Mouse (Mus musculus): Measurements from ENCODE around the gene Sox5. TPM values are rescaled to one million over a fixed set of nuclear protein-coding genes. Genes with fewer than 3 reads are reported as not detected.

Gene Sox5
- polyA plus RNA-seq, 1 experiment from 2014 or later = 55.3 TPM

DNA sequence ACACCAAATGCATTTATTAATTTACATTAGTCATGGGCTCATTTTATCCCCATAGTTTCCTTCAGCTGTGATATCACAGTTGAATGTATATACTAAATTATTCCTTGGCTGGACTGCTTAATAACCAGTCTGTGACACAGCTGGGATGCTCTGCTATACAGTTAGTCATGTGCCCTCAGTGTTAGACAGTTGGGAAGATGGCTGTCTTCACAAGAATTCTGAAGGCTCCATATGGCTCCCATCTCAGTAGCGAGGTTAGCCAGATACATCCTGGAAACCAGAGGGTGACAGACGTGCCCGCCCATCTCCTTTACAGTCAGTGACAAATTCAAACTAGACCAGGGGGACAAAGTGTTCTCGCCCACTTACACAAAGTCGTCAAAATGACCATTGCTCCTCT lies 644.4 kb downstream of the Sox5 start:
- WGBS = 85% methylated on average over 5 of the region's 5 CpGs
- Histone ChIP-seq H3K9ac (no peak overlapping the region), H3K27ac (no peak overlapping the region), H3K4me3 (no peak overlapping the region), H3K36me3 (no peaks in the 10 kb centered on the region), H3K4me2 (replicated peaks) (no peak overlapping the region), H3K27me3 (no peaks in the 10 kb centered on the region), H3K4me1 (peaks cover 2% of the 10 kb centered on the region; the same call in 1 of the 2 replicates), H3K9me3 (no peaks in the 10 kb centered on the region)
- no peak for ATAC-seq (ENCODE audit: insufficient number of reproducible peaks, insufficient read depth, low FRiP score, low TSS enrichment)

- Histone ChIP-seq H3K9me3 (no peaks in the 10 kb centered on the region), H3K4me2 (replicated peaks) (no peak overlapping the region), H3K9ac (no peak overlapping the region), H3K27me3 (no peaks in the 10 kb centered on the region), H3K4me3 (no peak overlapping the region), H3K4me1 (peaks cover 2% of the 10 kb centered on the region; the same call in 1 of the 2 replicates), H3K27ac (no peak overlapping the region), H3K36me3 (no peaks in the 10 kb centered on the region)
- ATAC-seq (ENCODE audit: insufficient number of reproducible peaks, insufficient read depth, low FRiP score, low TSS enrichment) = no peak
- 87% methylated on average over 4 of the region's 4 CpGs for WGBS
These were observed 644.9 kb downstream of the Sox5 start for GRCm38 (mm10) chr6:144136894-144137293.

DNA sequence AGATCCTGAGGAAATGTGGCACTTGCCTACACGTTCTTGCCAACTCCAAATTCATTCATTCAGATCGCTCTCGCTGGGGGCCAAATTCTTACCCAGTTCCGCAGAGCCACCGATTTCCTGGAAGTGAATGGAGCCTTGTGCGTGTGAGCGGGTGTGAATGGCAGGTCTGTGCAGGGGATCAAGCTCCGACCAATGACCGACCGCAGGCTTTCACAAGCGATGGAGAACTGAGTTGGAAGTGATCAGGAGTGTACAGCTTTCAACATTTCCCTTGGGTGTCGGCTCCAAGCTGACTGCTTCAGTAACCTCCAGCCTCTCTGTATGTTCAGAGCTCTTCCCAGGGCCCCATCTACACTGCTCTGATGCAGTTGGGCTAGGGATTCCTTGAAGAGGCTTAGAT lies 651.9 kb downstream of the Sox5 start:
- H3K27ac ChIP-seq = no peak overlapping the region
- no peaks in the 10 kb centered on the region for H3K27me3 ChIP-seq
- ATAC-seq (ENCODE audit: insufficient number of reproducible peaks, insufficient read depth, low FRiP score, low TSS enrichment) = no peak
- H3K4me2 ChIP-seq (replicated peaks) = no peak overlapping the region
- 70% methylated on average over 12 of the region's 12 CpGs for WGBS
- no peaks in the 10 kb centered on the region for H3K9me3 ChIP-seq
- H3K4me3 ChIP-seq = no peak overlapping the region
- H3K36me3 ChIP-seq = no peaks in the 10 kb centered on the region
- H3K4me1 ChIP-seq = no peaks in the 10 kb centered on the region
- H3K9ac ChIP-seq = no peak overlapping the region

DNA sequence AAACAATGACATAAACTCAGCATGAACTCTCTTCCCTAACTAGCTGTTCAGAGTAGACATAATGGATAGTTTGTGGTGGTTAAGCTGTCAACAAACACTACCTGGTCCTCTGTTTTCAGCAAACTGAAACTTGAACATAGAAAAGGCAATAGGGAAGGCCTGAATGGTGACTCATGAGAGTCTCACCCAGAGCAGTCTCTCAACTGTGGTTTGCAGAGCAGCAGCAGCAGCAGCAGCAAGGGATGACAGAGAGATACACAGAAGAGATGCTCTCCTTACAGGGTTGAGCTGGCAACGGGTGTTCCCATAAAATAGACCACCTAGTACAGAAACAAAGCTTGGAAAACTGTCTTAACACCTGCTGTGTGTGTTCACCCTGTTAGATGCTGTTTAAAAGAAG lies 661.8 kb downstream of the Sox5 start:
- ATAC-seq (ENCODE audit: insufficient number of reproducible peaks, insufficient read depth, low FRiP score, low TSS enrichment) = no peak
- Histone ChIP-seq H3K4me3 (no peak overlapping the region), H3K4me1 (0 out of 2 replicates have a peak, but pooled peaks cover 4% of the 10 kb centered on the region), H3K9me3 (no peaks in the 10 kb centered on the region), H3K27ac (no peak overlapping the region), H3K36me3 (peaks cover 6% of the 10 kb centered on the region; the same call in 1 of the 2 replicates), H3K27me3 (no peaks in the 10 kb centered on the region), H3K4me2 (replicated peaks) (no peak overlapping the region), H3K9ac (no peak overlapping the region)
- WGBS = 93% methylated on average over 1 of the region's 1 CpGs

GRCm38 (mm10) chr6:144116646-144117045 lies 665.1 kb downstream of the Sox5 start:
- ATAC-seq (ENCODE audit: insufficient number of reproducible peaks, insufficient read depth, low FRiP score, low TSS enrichment) = no peak
- Histone ChIP-seq H3K4me3 (no peak overlapping the region), H3K27me3 (no peaks in the 10 kb centered on the region), H3K4me2 (replicated peaks) (no peak overlapping the region), H3K9me3 (no peaks in the 10 kb centered on the region), H3K9ac (no peak overlapping the region), H3K27ac (no peak overlapping the region), H3K36me3 (peaks cover 3% of the 10 kb centered on the region; the same call in 1 of the 2 replicates), H3K4me1 (0 out of 2 replicates have a peak, but pooled peaks cover 4% of the 10 kb centered on the region)
- WGBS = 77% methylated on average over 6 of the region's 6 CpGs

DNA sequence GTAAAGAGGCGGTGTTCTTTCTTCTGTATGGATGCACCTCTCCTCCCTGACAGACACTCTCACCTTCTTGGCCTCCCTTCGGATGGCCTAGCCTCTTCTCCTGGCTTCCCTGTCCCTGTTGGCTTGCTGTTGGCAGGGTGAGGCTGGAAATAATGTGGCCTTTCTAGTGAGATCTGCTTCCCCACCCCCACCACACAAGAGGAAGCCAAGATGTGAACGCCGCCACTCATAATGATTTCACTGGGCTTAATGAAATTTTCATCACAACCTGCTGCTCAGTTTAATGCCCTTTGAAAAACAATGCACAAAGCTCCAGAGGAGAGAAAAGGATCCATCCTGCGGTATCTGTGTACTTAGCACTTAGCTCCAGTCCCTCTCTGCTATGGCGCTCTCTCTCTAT lies 670.2 kb downstream of the Sox5 start:
- 84% methylated on average over 6 of the region's 6 CpGs for WGBS
- Histone ChIP-seq H3K4me3 (no peak overlapping the region), H3K4me1 (no peaks in the 10 kb centered on the region), H3K9ac (no peak overlapping the region), H3K4me2 (replicated peaks) (no peak overlapping the region), H3K9me3 (no peaks in the 10 kb centered on the region), H3K27me3 (no peaks in the 10 kb centered on the region), H3K27ac (no peak overlapping the region), H3K36me3 (peaks cover 3% of the 10 kb centered on the region; the same call in 1 of the 2 replicates)
- no peak for ATAC-seq (ENCODE audit: insufficient number of reproducible peaks, insufficient read depth, low FRiP score, low TSS enrichment)

DNA sequence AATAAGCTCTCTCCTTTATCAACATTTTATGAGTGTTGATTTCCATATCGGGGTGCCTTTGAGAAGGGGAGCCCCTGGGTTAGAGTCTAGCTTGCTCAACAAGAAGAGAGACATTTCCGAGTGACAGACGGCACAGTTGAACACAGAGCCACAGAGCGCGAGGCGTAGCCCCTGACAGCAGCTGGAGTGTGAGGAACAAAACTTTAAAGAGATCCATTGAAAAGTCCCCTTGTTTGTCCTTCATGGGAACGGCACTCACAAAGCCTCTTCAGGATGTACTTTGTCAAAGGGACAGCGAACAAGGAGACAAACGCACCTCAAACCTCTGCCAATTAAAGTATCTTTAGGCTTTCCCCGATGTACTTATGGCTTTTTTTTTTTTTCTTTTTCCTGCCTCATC lies 674.9 kb downstream of the Sox5 start:
- Histone ChIP-seq H3K9me3 (no peaks in the 10 kb centered on the region), H3K4me3 (no peak overlapping the region), H3K4me2 (replicated peaks) (no peak overlapping the region), H3K36me3 (no peaks in the 10 kb centered on the region), H3K4me1 (no peaks in the 10 kb centered on the region), H3K27me3 (no peaks in the 10 kb centered on the region), H3K27ac (no peak overlapping the region), H3K9ac (no peak overlapping the region)
- WGBS = 46% methylated on average over 10 of the region's 10 CpGs
- ATAC-seq (ENCODE audit: insufficient number of reproducible peaks, insufficient read depth, low FRiP score, low TSS enrichment) = no peak

GRCm38 (mm10) chr6:144105645-144106044 lies 676.1 kb downstream of the Sox5 start:
- no peaks in the 10 kb centered on the region for H3K27me3 ChIP-seq
- no peaks in the 10 kb centered on the region for H3K4me1 ChIP-seq
- WGBS = 90% methylated on average over 12 of the region's 12 CpGs
- H3K27ac ChIP-seq = no peak overlapping the region
- H3K36me3 ChIP-seq = no peaks in the 10 kb centered on the region
- 0 out of 2 replicates have a peak, but pooled peaks cover 4% of the 10 kb centered on the region for H3K9me3 ChIP-seq
- H3K9ac ChIP-seq = no peak overlapping the region
- no peak for ATAC-seq (ENCODE audit: insufficient number of reproducible peaks, insufficient read depth, low FRiP score, low TSS enrichment)
- no peak overlapping the region for H3K4me2 ChIP-seq (replicated peaks)
- H3K4me3 ChIP-seq = no peak overlapping the region

DNA sequence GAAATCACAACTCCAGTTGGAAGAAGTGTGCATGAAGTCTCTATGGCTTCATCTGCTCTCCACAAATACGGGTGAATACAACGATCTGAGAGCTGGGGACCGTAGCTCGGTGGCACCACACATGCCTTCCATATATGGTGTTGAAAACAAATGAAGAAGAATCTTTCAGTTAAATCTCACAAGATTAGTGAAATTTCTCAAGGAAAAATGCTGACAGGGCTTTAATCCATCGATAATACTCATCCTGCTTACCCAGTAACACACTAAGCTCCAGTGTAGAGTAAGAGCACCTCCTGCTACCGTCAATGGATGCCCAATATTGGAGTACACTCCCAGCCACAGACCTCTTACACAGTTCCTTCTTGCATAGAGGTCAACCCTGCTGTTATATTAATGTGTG lies 678.2 kb downstream of the Sox5 start:
- Histone ChIP-seq H3K9ac (no peak overlapping the region), H3K4me3 (no peak overlapping the region), H3K36me3 (no peaks in the 10 kb centered on the region), H3K4me1 (no peaks in the 10 kb centered on the region), H3K27ac (no peak overlapping the region), H3K27me3 (no peaks in the 10 kb centered on the region), H3K9me3 (0 out of 2 replicates have a peak, but pooled peaks cover 4% of the 10 kb centered on the region), H3K4me2 (replicated peaks) (no peak overlapping the region)
- no peak for ATAC-seq (ENCODE audit: insufficient number of reproducible peaks, insufficient read depth, low FRiP score, low TSS enrichment)
- WGBS = 95% methylated on average over 6 of the region's 6 CpGs

DNA sequence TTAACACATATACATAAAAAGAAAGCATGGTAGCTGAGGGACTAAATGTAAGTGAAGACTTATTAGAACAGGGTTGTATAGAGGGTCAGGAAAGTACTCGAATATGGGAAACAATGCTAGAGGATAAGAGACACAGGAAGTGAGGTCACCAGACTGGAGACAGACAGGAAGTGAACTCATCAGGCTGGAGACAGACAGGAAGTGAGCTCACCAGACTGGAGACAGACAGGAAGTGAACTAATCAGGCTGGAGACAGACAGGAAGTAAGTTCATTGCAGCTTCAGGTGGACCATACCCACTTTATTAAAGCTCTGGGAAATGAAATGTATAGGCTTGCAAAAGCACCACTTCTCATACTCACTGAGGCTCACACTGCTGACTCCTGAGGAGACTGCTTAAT lies 680.9 kb downstream of the Sox5 start:
- Histone ChIP-seq H3K9me3 (0 out of 2 replicates have a peak, but pooled peaks cover 4% of the 10 kb centered on the region), H3K27ac (no peak overlapping the region), H3K36me3 (no peaks in the 10 kb centered on the region), H3K27me3 (no peaks in the 10 kb centered on the region), H3K4me2 (replicated peaks) (no peak overlapping the region), H3K9ac (no peak overlapping the region), H3K4me3 (no peak overlapping the region), H3K4me1 (peaks cover 3% of the 10 kb centered on the region; the same call in 1 of the 2 replicates)
- ATAC-seq (ENCODE audit: insufficient number of reproducible peaks, insufficient read depth, low FRiP score, low TSS enrichment) = no peak
- 82% methylated on average over 1 of the region's 1 CpGs for WGBS

GRCm38 (mm10) chr6:144098119-144098518 lies 683.7 kb downstream of the Sox5 start:
- 14% methylated on average over 9 of the region's 9 CpGs for WGBS
- H3K27me3 ChIP-seq = no peaks in the 10 kb centered on the region
- peak overlapping the region; percentile 21; the same call in 1 of the 2 replicates for H3K4me2 ChIP-seq (replicated peaks)
- H3K4me3 ChIP-seq = no peak overlapping the region
- H3K4me1 ChIP-seq = peaks cover 9% of the 10 kb centered on the region
- H3K27ac ChIP-seq = no peak overlapping the region
- ATAC-seq (ENCODE audit: insufficient number of reproducible peaks, insufficient read depth, low FRiP score, low TSS enrichment) = no peak
- no peak overlapping the region for H3K9ac ChIP-seq
- 0 out of 2 replicates have a peak, but pooled peaks cover 4% of the 10 kb centered on the region for H3K9me3 ChIP-seq
- no peaks in the 10 kb centered on the region for H3K36me3 ChIP-seq

DNA sequence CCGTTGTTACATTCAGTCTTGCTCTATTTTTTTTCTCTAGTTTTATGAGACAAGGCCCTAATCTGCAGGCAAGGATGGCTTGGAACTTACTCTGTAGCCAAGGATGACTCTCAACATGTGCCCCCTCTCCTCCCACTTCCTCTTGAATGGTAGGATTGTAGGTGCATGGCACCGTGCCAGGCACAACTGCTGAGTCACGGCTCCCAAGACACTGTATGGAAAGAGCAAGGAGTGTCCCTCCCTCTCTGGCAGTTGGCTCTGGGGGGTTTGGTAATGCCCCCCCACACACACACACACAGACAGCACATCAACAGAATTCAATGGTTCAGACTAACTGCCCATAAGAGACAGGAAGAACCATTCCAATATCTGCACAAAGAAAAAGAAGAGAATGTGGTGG lies 693.5 kb downstream of the Sox5 start:
- ATAC-seq (ENCODE audit: insufficient number of reproducible peaks, insufficient read depth, low FRiP score, low TSS enrichment) = no peak
- WGBS = 87% methylated on average over 3 of the region's 3 CpGs
- no peak overlapping the region for H3K4me2 ChIP-seq (replicated peaks)
- no peaks in the 10 kb centered on the region for H3K27me3 ChIP-seq
- H3K36me3 ChIP-seq = no peaks in the 10 kb centered on the region
- no peak overlapping the region for H3K27ac ChIP-seq
- no peak overlapping the region for H3K4me3 ChIP-seq
- no peaks in the 10 kb centered on the region for H3K9me3 ChIP-seq
- 0 out of 2 replicates have a peak, but pooled peaks cover 3% of the 10 kb centered on the region for H3K4me1 ChIP-seq
- H3K9ac ChIP-seq = no peak overlapping the region

Measured in embryonic facial prominence, embryonic 12.5 days (tissue).